In the genomic region with DNA sequence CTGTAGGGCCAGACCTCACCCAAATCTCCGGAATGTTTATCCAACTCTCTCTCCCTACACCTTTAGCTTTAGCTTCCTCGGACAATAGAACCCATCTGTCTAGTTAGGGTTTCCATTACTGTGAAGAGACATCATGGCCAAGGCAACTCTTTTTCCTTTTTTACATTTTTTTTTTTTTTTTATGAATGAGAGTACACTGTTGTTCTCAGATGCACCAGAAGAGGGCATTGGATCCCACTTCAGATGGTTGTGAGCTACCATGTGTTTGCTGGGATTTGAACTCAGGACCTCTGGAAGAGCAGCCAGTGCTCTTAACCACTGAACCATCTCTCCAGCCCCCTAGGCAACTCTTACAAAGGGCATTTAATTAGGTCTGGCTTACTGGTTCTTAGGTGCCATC, we compare ENCODE assay signal across 1 mouse cellular context.
TF ChIP-seq lines count a peak whose summit lies in the region.

No protein-coding gene starts in this region.

TF ChIP-seq in CH12.LX, 34 proteins besides CTCF, POLR2A, EP300 and RAD21:
- TF ChIP-seq ZNF384 (IDR thresholded peaks at IDR 0.05; ENCODE audit: low read depth, low read length) (peak; percentile 91), UBTF (IDR thresholded peaks at IDR 0.05; ENCODE audit: low read depth, low read length) (no peak), IRF4 (IDR thresholded peaks at IDR 0.05; ENCODE audit: low read depth, low read length) (no peak), RCOR1 (conservative IDR thresholded peaks at IDR 0.05; ENCODE audit: low read depth, low read length) (no peak), MYC (IDR thresholded peaks at IDR 0.05; ENCODE audit: low read depth, low read length) (no peak), USF2 (conservative IDR thresholded peaks at IDR 0.05; ENCODE audit: low read depth, low read length) (no peak)
TF ChIP-seq in CH12.LX: peak in this region for 1.
